Mouse (Mus musculus) kidney, embryonic 15.5 days (tissue): Measurements from ENCODE around the gene Hes7. TPM values are rescaled to one million over a fixed set of nuclear protein-coding genes. Genes with fewer than 3 reads are reported as not detected.
"Not testable (repeated sequence)": the region's sequence is repeated elsewhere in the genome, so short reads cannot be mapped to it uniquely, and the experiment has no call there.

ENCODE experiments used
- ATAC-seq: fragments of 200-750 bp; cut with Nextera tagmentation; replicated peaks from 2 replicates; pipeline ENCODE4 v1.8.0; 2017; ENCODE audit warnings: moderate TSS enrichment; ENCODE audit not compliant: low FRiP score
- H3K27ac ChIP-seq: fragments of 300-500 bp; sonication (generic); 2 replicates; pipeline ENCODE4 v1.5.1; 2015; ENCODE audit warnings: mild to moderate bottlenecking, inconsistent platforms
- H3K27me3 ChIP-seq: fragments of 300-500 bp; sonication (generic); 2 replicates; pipeline ENCODE4 v1.6.1; 2015; ENCODE audit warnings: inconsistent platforms
- H3K36me3 ChIP-seq: fragments of 300-500 bp; sonication (generic); 2 replicates; pipeline ENCODE4 v1.6.1; 2015; ENCODE audit warnings: inconsistent platforms
- H3K4me1 ChIP-seq: fragments of 300-500 bp; sonication (generic); 2 replicates; pipeline ENCODE4 v1.6.1; 2015; ENCODE audit warnings: inconsistent platforms
- H3K4me2 ChIP-seq: fragments of 300-500 bp; sonication (generic); 2 replicates; pipeline ENCODE4 v1.6.1; 2015; ENCODE audit warnings: moderate library complexity, mild to moderate bottlenecking, inconsistent platforms
- H3K4me3 ChIP-seq: fragments of 300-500 bp; sonication (generic); replicated peaks from 2 replicates; pipeline ENCODE4 v1.5.1; 2015; ENCODE audit warnings: mild to moderate bottlenecking, inconsistent platforms
- H3K9ac ChIP-seq: fragments of 300-500 bp; sonication (generic); 2 replicates; pipeline ENCODE4 v1.6.1; 2015; ENCODE audit warnings: mild to moderate bottlenecking, inconsistent platforms
- H3K9me3 ChIP-seq: fragments of 300-500 bp; sonication (generic); replicated peaks from 2 replicates; pipeline ENCODE4 v1.6.1; 2016; ENCODE audit warnings: inconsistent platforms
- WGBS: fragments of 180-500 bp; shearing (Covaris S2); methylation state at CpG from one replicate; pipeline ENCODE4 v1.1.7; 2015; ENCODE audit warnings: mixed read lengths; 5-methylcytosine and 5-hydroxymethylcytosine counted together
- polyA plus RNA-seq: library from polyadenylated mRNA; unstranded; fragments of >200 nt; fragmentation: Nextera tagmentation; extraction: Ambion mirVana; gene quantifications from 2 replicates; pipeline ENCODE4 v1.2.1, GENCODE M21; 2015

Gene Hes7
- polyA plus RNA-seq, 1 experiment from 2014 or later, result 0.42 TPM

- Histone ChIP-seq H3K27ac (peak overlapping the region; percentile 95; the same call in 1 of the 2 replicates), H3K27me3 (no peaks in the 10 kb centered on the region), H3K4me3 (peak overlapping the region; percentile 96), H3K4me2 (peak overlapping the region; percentile 87), H3K4me1 (peaks cover 64% of the 10 kb centered on the region), H3K9ac (peak overlapping the region; percentile 100), H3K36me3 (peaks cover 31% of the 10 kb centered on the region), H3K9me3 (no peaks in the 10 kb centered on the region)
- no peak for ATAC-seq
- 77% methylated on average over 12 of the region's 12 CpGs for WGBS
Observed at GRCm38 (mm10) chr11:69089616-69090290, 30.5 kb upstream of the Hes7 start.

- no peak for ATAC-seq
- Histone ChIP-seq H3K4me3 (peak overlapping the region; percentile 96), H3K9me3 (no peaks in the 10 kb centered on the region), H3K4me2 (peak overlapping the region; percentile 87), H3K27ac (0 out of 2 replicates have a peak overlapping the region, but pooled peaks have one; percentile 95), H3K36me3 (peaks cover 31% of the 10 kb centered on the region), H3K9ac (peak overlapping the region; percentile 100; the same call in 1 of the 2 replicates), H3K27me3 (no peaks in the 10 kb centered on the region), H3K4me1 (peaks cover 66% of the 10 kb centered on the region)
- WGBS, result 67% methylated on average over 6 of the region's 6 CpGs
Observed at GRCm38 (mm10) chr11:69090367-69090766, 29.8 kb upstream of the Hes7 start.

GRCm38 (mm10) chr11:69091566-69092385 lies 28.4 kb upstream of the Hes7 start:
- Histone ChIP-seq H3K36me3 (peaks cover 31% of the 10 kb centered on the region), H3K27ac (peak overlapping the region; percentile 41; the same call in 1 of the 2 replicates), H3K9ac (no peak overlapping the region), H3K4me1 (peaks cover 69% of the 10 kb centered on the region), H3K4me2 (no peak overlapping the region), H3K4me3 (no peak overlapping the region), H3K9me3 (no peaks in the 10 kb centered on the region), H3K27me3 (no peaks in the 10 kb centered on the region)
- 60% methylated on average over 7 of the region's 7 CpGs for WGBS
- no peak for ATAC-seq

GRCm38 (mm10) chr11:69092386-69092751 lies 27.8 kb upstream of the Hes7 start:
- H3K4me3 ChIP-seq, result no peak overlapping the region
- peaks cover 70% of the 10 kb centered on the region for H3K4me1 ChIP-seq
- H3K36me3 ChIP-seq, result peaks cover 31% of the 10 kb centered on the region
- H3K27me3 ChIP-seq, result no peaks in the 10 kb centered on the region
- ATAC-seq, result no peak
- WGBS, result 8% methylated on average over 3 of the region's 3 CpGs
- no peaks in the 10 kb centered on the region for H3K9me3 ChIP-seq
- no peak overlapping the region for H3K9ac ChIP-seq
- peak overlapping the region; percentile 16; the same call in 1 of the 2 replicates for H3K4me2 ChIP-seq
- H3K27ac ChIP-seq, result 0 out of 2 replicates have a peak overlapping the region, but pooled peaks have one; percentile 41

DNA sequence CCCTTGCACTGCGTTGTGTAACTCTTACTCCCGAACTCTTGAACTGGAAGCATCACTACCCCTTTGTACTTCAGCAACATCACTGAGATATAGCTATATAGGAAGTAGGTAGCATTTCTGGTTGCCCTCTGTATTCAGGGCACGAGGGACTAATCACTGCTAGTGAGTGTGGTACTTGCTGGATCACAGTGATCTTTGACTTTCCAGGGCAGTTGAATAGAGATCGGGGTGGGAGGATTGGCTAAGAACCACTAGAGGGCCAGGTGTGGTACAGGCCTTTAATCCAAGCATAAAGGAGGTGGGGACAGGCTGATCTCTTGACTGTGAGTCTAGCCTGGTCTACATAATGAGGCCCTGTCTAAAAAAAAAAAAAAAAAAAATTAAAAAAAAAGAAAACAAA lies 27.3 kb upstream of the Hes7 start:
- no peak for ATAC-seq
- Histone ChIP-seq H3K27ac (no peak overlapping the region), H3K9me3 (no peaks in the 10 kb centered on the region), H3K4me1 (peaks cover 71% of the 10 kb centered on the region), H3K36me3 (peaks cover 31% of the 10 kb centered on the region), H3K4me3 (no peak overlapping the region), H3K4me2 (peak overlapping the region; percentile 16; the same call in 1 of the 2 replicates), H3K9ac (no peak overlapping the region), H3K27me3 (no peaks in the 10 kb centered on the region)
- WGBS, result 89% methylated on average over 4 of the region's 4 CpGs

DNA sequence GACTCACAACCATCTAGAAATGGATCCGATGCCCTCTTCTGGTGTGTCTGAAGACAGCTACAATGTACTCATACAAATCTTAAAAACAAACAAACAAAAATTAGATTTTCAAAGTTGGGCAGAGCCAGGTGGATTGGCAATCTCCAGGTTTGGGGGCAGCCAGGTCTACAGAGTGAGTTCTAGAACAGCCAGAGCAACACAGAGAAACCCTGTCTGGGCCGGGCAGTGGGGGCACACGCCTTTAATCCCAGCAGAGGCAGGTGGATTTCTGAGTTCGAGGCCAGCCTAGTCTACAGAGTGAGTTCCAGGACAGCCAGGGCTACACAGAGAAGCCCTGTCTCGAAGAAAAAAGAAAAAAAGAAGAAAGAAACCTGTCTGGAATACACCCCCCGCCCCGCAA lies 26.3 kb upstream of the Hes7 start:
- H3K4me2 ChIP-seq, result peak overlapping the region; percentile 96; the same call in 1 of the 2 replicates
- ATAC-seq, H3K27me3 ChIP-seq, H3K9me3 ChIP-seq, H3K9ac ChIP-seq: not testable (repeated sequence)
- peaks cover 31% of the 10 kb centered on the region for H3K36me3 ChIP-seq
- peaks cover 78% of the 10 kb centered on the region for H3K4me1 ChIP-seq
- H3K4me3 ChIP-seq, result peak overlapping the region; percentile 61; the same call in 1 of the 2 replicates
- peak overlapping the region; percentile 88; the same call in 1 of the 2 replicates for H3K27ac ChIP-seq
- WGBS, result 84% methylated on average over 7 of the region's 7 CpGs

DNA sequence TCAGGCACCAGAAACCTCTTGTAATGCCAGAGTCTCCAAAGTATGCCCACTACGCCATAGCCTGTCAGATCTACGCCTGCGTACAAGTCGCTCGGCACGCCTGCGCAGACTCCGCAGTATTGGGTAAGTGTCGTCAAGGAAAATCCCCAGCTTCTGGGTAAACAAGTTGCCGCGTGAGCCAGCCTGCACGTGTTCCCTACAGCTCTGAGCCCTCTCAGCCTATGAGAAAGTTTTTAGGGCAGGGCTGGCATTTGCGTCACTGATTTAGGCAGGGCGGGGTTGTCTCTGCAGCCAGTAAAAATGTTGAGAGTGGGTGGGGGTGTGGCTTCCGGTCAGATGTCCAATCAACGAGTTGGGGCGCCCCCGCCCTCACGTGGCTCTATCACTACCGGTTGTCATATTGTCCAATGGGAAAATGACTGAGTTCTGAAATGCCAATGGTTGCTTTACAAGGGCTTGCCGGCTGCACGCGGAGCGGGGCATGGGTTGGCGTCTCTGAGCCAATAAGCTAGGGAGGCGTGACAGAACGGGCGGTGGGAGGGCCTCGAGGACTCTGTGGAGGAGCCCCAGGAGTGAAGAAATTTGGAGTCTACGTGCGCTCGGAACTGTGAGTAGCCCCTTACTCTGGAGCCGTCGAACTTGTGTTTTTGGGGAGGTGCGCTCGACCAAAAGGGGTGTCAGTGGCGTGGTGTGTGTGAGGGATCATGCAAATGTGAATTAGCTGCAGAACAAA lies 25.3 kb upstream of the Hes7 start, which contains the start of gene Per1:
TSS of gene Per1 (plus strand) at position 521 of the 733 bp plus-strand sequence.
- ATAC-seq, result peak; percentile 92
- H3K27me3 ChIP-seq, result no peaks in the 10 kb centered on the region
- peak within 1 kb of the TSS; percentile 96 for H3K4me2 ChIP-seq
- peak within 1 kb of the TSS; percentile 62 for H3K9ac ChIP-seq
- H3K27ac ChIP-seq, result peak within 1 kb of the TSS; percentile 95
- no peaks in the 10 kb centered on the region for H3K9me3 ChIP-seq
- under 1% methylated on average over 37 of the region's 37 CpGs for whole genome bisulfite sequencing
- H3K36me3 ChIP-seq, result peaks cover 29% of the 10 kb centered on the region
- peaks cover 79% of the 10 kb centered on the region for H3K4me1 ChIP-seq
- peak within 1 kb of the TSS; percentile 61 for H3K4me3 ChIP-seq

DNA sequence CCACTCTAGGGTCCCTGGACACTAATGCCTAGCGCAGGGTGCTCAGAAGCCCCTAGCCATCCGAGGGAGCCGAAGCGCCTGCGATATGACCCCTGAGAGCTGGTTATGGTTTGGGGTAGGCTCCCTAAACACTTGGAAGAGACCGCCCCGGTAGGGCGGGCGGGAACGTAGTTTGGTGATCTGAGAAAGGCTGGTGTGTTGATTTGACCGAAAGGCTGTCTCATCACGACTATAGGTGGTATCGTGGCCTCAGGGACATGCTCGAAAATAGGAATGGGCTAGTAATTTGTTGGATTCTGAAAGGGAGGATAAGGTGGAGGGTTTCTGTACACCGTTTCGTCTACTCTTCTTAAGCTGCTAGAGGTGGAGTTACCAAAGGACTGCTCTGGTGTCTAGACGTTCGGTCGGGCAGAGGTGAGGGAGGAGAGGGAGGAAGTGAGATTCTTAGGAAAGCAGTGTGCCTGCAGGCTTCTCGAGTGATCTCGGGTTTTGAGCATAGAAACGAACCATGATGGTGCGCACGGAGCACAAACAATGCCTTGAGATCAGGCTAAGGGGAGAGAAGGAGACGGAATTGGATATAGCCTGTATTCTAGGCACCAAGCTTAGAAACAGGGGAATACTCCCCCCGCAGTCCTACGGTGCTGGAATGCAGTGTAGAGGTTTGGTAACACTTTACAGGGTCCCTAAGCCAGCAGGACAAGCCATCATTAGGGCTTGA lies 24.5 kb upstream of the Hes7 start:
- no peak for ATAC-seq
- 2% methylated on average over 27 of the region's 27 CpGs for WGBS

DNA sequence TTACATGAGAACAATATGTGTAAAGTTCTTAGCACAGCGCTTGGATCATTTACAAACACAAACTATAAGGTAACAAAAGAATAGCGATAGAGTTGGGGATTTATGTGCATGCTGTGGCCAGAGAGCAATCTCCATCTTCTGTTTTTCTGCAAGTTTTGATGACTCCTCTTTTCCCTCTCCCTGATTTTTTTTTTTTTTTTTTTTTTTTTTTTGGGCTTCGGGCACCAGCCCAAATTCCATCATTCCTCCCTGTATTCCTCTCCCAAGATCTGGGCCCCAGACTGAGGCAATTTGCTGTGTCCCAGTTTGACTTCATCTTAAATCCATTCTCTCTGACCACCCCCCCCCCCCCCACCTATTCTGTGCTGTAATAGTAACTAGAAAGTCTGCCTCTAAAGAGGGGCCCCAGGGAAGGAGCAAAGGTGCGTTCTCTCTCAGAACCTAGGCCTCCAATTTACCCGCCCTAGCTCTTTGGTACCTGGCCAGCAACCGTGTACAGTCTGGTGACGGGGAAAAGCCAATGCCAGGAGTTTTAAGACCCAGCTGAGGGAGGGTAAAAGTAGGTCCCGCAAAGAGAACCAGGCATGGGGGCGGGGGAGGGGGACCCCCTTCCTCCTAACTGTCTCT lies 23.7 kb upstream of the Hes7 start:
- Histone ChIP-seq H3K4me1 (peaks cover 76% of the 10 kb centered on the region), H3K36me3 (peaks cover 22% of the 10 kb centered on the region), H3K9me3 (no peaks in the 10 kb centered on the region), H3K4me2 (peak overlapping the region; percentile 96), H3K9ac (peak overlapping the region; percentile 62), H3K27me3 (no peaks in the 10 kb centered on the region), H3K27ac (peak overlapping the region; percentile 95), H3K4me3 (peak overlapping the region; percentile 61)
- WGBS, result 8% methylated on average over 9 of the region's 9 CpGs
- no peak for ATAC-seq

More for the DNA sequence above, 24.5 kb upstream of the Hes7 start:
- Histone ChIP-seq H3K27me3 (no peaks in the 10 kb centered on the region), H3K4me2 (peak overlapping the region; percentile 96), H3K9ac (peak overlapping the region; percentile 62), H3K27ac (peak overlapping the region; percentile 95), H3K36me3 (peaks cover 22% of the 10 kb centered on the region), H3K4me1 (peaks cover 79% of the 10 kb centered on the region), H3K4me3 (peak overlapping the region; percentile 61), H3K9me3 (no peaks in the 10 kb centered on the region)

DNA sequence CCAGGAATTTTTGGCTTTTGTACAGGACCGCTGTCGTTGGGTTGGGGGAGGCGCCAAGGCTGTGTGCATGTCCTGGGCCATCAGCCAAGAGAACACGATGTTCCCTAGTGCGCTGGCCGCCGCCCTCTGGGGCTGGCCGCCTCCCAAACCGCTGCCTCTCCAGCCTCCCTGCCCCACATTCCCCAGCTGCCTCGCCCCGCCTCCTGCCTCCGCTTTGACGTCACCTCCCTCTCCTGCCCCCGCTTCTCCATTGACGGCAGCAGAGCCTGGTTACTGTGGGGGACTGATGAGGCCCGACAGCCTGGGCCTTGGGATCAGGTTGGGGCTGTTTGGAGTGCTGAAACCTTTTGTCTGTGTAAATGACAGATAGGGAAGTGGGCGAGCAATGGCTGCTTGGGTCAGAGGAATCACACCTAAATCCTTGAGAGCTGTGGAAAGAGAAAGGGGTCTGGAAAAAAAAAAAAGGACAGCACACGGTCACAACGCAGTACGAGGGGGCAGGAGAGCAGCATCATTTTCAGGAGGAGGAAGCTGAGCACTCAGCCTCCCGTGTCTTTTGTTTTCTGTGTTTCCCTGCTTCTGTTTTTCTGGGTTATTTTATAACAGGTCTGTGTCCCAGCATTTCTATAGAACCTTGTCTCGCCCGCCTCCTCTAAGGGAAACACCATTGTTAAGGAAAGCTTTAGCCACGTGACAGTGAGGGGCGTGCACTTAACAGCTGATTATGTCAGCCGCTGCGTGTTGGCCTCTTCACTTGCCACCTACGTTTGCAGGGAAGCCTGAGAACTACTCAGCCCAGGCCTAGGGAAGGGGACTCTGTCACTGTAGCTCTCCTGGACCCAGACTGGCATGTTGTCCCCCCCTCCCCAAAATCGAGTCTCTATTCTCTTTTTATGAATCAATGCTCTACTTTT lies 23.0 kb upstream of the Hes7 start:
- WGBS, result 3% methylated on average over 29 of the region's 29 CpGs
- Histone ChIP-seq H3K27me3 (no peaks in the 10 kb centered on the region), H3K4me2 (peak overlapping the region; percentile 96), H3K9me3 (no peaks in the 10 kb centered on the region), H3K4me1 (peaks cover 70% of the 10 kb centered on the region), H3K36me3 (peaks cover 23% of the 10 kb centered on the region), H3K27ac (peak overlapping the region; percentile 95), H3K9ac (peak overlapping the region; percentile 25), H3K4me3 (peak overlapping the region; percentile 61)
- ATAC-seq, result peak; percentile 46
